Mouse (Mus musculus): ENCODE data around the gene Tdpoz3.
"Not testable (repeated sequence)": the region's sequence is repeated elsewhere in the genome, so short reads cannot be mapped to it uniquely, and the experiment has no call there.

Tdpoz3 gene

GRCm38 (mm10) chr3:93825720-93826119, at the start of gene Tdpoz3:
TSS of gene Tdpoz3 (plus strand) at chr3:93826020.
- DNase-seq (ENCODE audit: extremely low spot score, low spot score), result not testable (repeated sequence)

GRCm38 (mm10) chr3:93796098-93796497, 29.7 kb upstream of the Tdpoz3 start, which contains the start of gene Tdpoz4:
TSS of gene Tdpoz4 (plus strand) at chr3:93796398.
- DNase-seq (ENCODE audit: extremely low spot score, low spot score), result not testable (repeated sequence)

- DNase-seq (ENCODE audit: extremely low spot score, low spot score), result not testable (repeated sequence)
Measured at GRCm38 (mm10) chr3:93813341-93813740, 12.5 kb upstream of the Tdpoz3 start.

GRCm38 (mm10) chr3:93858957-93859356, 33.1 kb downstream of the Tdpoz3 start:
- peak; percentile 12 for DNase-seq (ENCODE audit: extremely low spot score, low spot score)

GRCm38 (mm10) chr3:93870635-93871034, 44.8 kb downstream of the Tdpoz3 start:
- not testable (repeated sequence) for DNase-seq (ENCODE audit: extremely low spot score, low spot score)
